Mouse (Mus musculus) erythroblast, embryonic 14.5 days (primary cell): ENCODE data around the gene 1810013L24Rik. TPM values are rescaled to one million over a fixed set of nuclear protein-coding genes. Genes with fewer than 3 reads are reported as not detected.

Experiments used
- H3K27me3 ChIP-seq: 2 replicates; pipeline ENCODE4 v1.6.1; 2012; ENCODE audit warnings: inconsistent platforms; ENCODE audit not compliant: control insufficient read depth
- H3K36me3 ChIP-seq: 2 replicates; pipeline ENCODE4 v1.6.1; 2012; ENCODE audit warnings: mild to moderate bottlenecking, inconsistent platforms; ENCODE audit not compliant: control insufficient read depth
- H3K4me1 ChIP-seq: 2 replicates; pipeline ENCODE4 v1.6.1; 2012; ENCODE audit warnings: inconsistent platforms; ENCODE audit not compliant: control insufficient read depth
- H3K4me3 ChIP-seq: replicated peaks from 2 replicates; pipeline ENCODE3; 2012; ENCODE audit warnings: moderate library complexity, mild to moderate bottlenecking, inconsistent platforms
- H3K9me3 ChIP-seq: 2 replicates; pipeline ENCODE4 v1.6.1; 2012; ENCODE audit warnings: low read length, inconsistent platforms, mixed read lengths; ENCODE audit not compliant: control insufficient read depth
- GATA1 ChIP-seq: IDR thresholded peaks from 2 replicates; pipeline ENCODE4 v1.6.1; 2012; ENCODE audit warnings: low read length, inconsistent platforms, mixed read lengths
- TAL1 ChIP-seq: IDR thresholded peaks from 3 replicates; pipeline ENCODE4 v1.6.1; 2012; ENCODE audit warnings: low read length, inconsistent platforms, mixed read lengths
- polyA plus RNA-seq: library from polyadenylated mRNA; stranded (reverse); fragments of >175 nt; gene quantifications from 2 replicates; pipeline ENCODE4 v1.2.3, GENCODE M21; 2012

1810013L24Rik gene
- polyA plus RNA-seq, 1 experiment, result 2.1 TPM

DNA sequence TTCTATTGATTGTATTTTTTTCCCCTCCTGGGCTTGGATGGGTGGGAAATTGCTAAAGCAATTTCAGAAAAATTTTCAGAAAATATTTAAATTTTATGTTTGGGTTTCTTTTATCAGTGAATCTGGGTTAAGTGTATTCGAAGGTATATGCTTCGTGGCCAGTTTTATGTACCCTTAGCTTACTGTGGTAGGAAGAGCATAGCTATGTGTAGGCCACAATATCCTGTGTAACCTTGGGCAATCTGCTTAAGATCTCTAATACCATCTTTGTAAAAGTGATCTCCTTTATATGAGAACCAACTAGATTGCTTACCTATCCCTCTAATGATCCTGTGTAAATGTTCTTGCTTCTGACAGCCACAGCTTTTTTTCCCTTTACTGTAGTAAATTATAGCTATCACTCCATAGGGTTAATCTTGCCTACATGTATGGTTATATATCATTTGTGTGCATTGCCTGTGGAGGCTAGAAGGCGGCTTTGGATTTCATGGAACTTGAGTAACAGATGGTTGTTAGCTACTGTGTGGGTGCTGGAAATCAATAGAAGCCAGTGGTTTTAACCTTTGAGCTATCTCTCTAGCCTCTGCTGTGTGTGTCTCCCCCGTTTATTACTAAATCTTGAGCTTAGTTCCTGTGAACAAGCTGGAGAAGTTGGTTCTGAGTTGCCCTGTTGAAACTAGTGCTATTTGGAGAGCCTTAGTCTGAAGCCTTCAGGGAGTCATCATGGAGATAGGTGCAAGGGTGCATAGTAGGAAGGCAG lies 18.6 kb downstream of the 1810013L24Rik start:
- H3K27me3 ChIP-seq, result no peaks in the 10 kb centered on the region
- no peak overlapping the region for H3K4me3 ChIP-seq
- H3K36me3 ChIP-seq, result peaks cover 100% of the 10 kb centered on the region
- no peaks in the 10 kb centered on the region for H3K9me3 ChIP-seq
- TF ChIP-seq TAL1 (no peak), GATA1 (no peak)
- peaks cover 26% of the 10 kb centered on the region for H3K4me1 ChIP-seq

DNA sequence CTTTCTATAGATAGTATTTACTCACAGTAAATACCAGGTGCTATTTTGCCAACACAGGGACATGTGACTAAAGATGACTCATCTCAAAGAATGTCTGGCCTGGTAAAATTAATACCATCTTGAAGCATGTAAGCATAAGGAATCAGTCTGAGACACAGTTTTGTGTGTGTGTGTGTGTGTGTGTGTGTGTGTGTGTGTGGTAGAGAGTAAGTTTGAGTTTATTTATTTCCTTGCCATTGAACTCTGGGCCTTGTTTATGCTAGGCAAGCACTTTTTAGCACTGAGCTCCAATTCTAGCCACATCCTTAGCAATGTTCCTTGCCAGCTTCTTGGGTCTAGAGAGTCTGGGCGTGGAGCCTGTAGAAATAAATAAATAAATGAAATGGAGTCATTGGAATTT lies 20.0 kb downstream of the 1810013L24Rik start:
- no peaks in the 10 kb centered on the region for H3K9me3 ChIP-seq
- no peaks in the 10 kb centered on the region for H3K27me3 ChIP-seq
- peaks cover 29% of the 10 kb centered on the region for H3K4me1 ChIP-seq
- H3K4me3 ChIP-seq, result no peak overlapping the region
- peaks cover 100% of the 10 kb centered on the region for H3K36me3 ChIP-seq
- TF ChIP-seq GATA1 (no peak), TAL1 (no peak)

DNA sequence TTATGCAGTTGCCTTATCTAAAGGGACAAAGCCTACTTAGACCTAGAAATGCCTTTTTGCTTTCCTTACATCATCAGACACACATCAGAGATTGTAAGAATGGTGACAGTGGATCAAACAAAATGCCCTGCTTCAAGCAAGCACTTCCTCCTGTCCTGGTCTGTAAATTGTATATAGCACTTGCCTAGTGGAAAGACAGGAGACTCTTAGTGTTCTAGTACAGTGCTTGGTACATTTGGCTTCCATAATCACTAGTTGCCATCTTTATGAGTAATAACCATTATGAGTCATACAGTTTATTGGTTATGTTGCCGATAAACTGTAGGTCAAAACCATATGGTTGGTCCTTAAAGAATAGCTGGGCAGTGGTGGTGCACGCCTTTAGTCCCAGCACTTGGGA lies 25.2 kb downstream of the 1810013L24Rik start:
- H3K36me3 ChIP-seq, result peaks cover 100% of the 10 kb centered on the region
- no peaks in the 10 kb centered on the region for H3K9me3 ChIP-seq
- peaks cover 15% of the 10 kb centered on the region for H3K4me1 ChIP-seq
- TF ChIP-seq TAL1 (no peak), GATA1 (no peak)
- H3K27me3 ChIP-seq, result no peaks in the 10 kb centered on the region
- no peak overlapping the region for H3K4me3 ChIP-seq

DNA sequence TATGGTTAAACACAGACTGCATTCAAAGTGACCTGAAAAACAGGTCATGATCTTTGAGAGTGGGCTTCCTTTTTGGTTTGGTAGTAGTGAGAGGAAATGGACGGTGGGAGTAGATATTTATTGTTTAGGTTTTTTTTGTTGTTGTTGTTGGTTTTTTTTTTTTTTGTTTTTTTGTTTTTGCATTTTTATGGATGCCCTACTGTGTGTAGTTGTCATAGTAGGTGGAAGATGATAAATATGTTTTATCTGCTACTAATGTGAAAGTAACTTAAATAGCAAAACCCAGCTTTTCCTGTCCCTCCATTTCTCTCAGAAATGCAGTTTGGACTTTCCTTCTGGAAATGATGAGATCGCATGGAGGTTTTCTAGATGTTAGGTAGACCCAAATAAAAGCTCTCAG lies 26.9 kb downstream of the 1810013L24Rik start:
- Histone ChIP-seq H3K4me3 (no peak overlapping the region), H3K9me3 (no peaks in the 10 kb centered on the region), H3K27me3 (no peaks in the 10 kb centered on the region), H3K4me1 (peaks cover 12% of the 10 kb centered on the region), H3K36me3 (peaks cover 98% of the 10 kb centered on the region)
- TF ChIP-seq TAL1, result no peak
- TF ChIP-seq GATA1, result no peak

DNA sequence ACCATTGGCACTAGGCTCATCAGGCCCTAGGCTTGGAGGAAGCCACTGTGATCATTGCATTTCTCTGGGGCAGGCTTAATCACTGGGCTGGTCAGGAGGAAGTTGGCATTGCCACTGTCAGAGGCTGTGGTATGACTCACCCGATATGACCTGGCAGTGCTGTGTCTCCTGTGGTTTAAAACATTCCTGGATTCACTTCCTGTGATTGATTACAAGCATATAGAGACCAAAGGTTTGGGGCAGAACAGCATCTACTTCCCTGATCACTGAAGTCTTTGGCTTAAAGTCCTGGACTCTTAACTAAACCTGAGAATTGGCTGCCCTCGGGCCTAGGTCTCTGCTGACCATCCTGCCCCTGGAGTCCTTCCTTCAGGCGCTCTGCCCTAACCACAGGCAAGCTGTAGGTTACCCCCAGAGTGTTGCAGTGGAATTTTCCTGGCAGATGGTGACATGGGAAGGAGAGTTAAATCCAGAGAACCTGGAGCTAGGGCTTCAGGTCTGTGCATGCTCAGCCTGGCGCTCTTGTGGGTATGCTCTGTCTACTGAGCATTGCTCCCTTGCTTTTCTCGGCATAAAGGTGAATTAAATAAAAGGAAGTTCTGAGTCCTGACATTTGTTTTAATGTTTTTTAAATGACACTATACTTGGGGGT lies 32.6 kb downstream of the 1810013L24Rik start:
- peaks cover 83% of the 10 kb centered on the region for H3K36me3 ChIP-seq

DNA sequence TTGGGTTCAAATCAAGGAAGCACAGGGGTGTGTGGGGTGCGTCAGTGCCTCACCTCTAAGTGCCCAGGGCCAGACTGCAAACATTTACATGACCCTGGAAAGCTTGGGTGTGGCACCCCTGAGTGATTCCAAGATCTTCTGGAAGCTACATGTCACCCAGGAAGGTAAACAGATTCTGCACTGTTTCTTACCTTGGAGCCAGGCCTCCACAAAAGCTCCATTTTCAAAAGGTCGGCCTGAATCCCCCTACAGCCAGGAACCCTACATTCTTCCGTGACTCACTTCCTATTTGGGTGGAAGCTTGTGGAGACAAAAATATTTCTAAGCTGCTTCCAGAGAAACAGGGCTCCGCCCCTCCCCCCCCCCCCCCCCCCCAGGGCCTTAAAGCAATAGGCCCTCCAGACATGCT lies 34.3 kb downstream of the 1810013L24Rik start:
- Histone ChIP-seq H3K4me3 (no peak overlapping the region), H3K36me3 (peaks cover 68% of the 10 kb centered on the region), H3K4me1 (peaks cover 25% of the 10 kb centered on the region), H3K27me3 (no peaks in the 10 kb centered on the region), H3K9me3 (no peaks in the 10 kb centered on the region)
- no peak for TF ChIP-seq GATA1
- no peak for TF ChIP-seq TAL1

More for the DNA sequence above, 32.6 kb downstream of the 1810013L24Rik start:
- peaks cover 17% of the 10 kb centered on the region for H3K4me1 ChIP-seq
- no peaks in the 10 kb centered on the region for H3K27me3 ChIP-seq
- no peak overlapping the region for H3K4me3 ChIP-seq
- no peaks in the 10 kb centered on the region for H3K9me3 ChIP-seq
- TF ChIP-seq TAL1, result no peak
- TF ChIP-seq GATA1, result no peak

DNA sequence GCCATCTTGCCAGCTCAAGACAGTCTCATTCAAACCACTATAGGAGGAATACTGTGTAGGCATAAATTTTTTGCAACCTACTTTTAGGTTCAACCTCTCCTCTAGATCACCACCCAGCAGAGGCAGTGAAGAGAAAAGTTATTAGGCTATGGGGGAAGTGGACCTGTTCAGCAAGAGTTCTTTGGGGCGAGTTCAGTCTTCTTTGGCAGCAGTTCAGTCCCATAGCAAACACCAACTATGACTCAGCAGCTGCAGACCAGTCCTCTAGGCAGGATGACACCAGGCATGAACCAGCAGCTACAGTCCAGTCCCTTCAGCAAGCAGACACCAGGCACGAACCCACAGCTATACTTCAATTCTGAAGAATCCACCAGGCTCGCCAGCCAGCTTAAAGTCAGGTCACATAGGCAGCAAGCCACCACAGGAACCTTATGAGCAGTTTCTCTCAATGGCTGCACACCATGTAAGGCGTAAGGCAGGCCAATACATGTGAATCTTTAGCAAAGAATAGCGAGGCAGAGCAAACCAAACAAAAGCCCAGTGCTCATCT lies 37.6 kb downstream of the 1810013L24Rik start:
- H3K9me3 ChIP-seq, result no peaks in the 10 kb centered on the region
- no peak overlapping the region for H3K4me3 ChIP-seq
- peaks cover 37% of the 10 kb centered on the region for H3K36me3 ChIP-seq
- TF ChIP-seq GATA1 (no peak), TAL1 (no peak)
- peaks cover 45% of the 10 kb centered on the region for H3K4me1 ChIP-seq
- H3K27me3 ChIP-seq, result no peaks in the 10 kb centered on the region

DNA sequence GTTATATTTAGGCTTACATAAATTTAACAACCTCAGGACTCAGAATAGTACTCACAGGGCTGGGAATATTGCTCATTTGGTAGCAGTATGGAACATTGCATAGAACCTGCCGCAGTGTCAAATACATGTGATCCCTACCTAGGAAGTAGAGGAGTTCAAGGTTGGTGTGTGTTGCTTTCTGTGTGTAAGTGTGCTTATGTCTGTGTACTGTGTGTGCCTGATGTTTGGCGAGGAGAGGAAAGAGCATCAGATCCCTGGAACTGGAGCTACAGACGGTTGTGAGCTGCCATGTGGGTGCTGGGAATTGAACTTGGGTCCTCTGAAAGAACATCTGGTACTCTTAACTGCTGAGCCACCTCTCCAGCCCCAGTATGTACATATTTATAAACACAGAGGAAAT lies 38.6 kb downstream of the 1810013L24Rik start:
- Histone ChIP-seq H3K4me1 (peaks cover 47% of the 10 kb centered on the region), H3K9me3 (no peaks in the 10 kb centered on the region), H3K27me3 (no peaks in the 10 kb centered on the region), H3K36me3 (peaks cover 27% of the 10 kb centered on the region), H3K4me3 (no peak overlapping the region)
- no peak for TF ChIP-seq GATA1
- no peak for TF ChIP-seq TAL1

DNA sequence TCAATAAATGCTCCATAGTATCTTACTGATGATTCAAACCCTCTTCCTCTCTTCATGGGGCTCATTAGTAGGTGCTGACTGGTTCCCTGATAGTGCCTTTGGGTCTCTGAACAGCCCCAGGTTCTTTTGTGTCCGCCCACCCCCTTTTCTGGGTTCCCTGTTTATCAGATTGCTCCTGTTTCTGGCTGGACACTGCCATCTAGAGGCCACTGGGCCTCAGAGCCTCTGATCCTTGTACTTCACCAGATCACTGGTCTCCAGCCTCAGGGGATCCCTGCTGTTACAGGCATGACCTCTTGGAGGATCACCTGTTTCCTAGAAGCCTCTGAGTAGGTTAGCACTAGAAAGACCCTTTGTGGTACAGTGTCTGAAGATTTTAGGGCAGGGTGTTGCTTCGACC lies 39.8 kb downstream of the 1810013L24Rik start:
- H3K4me1 ChIP-seq, result peaks cover 43% of the 10 kb centered on the region
- H3K9me3 ChIP-seq, result no peaks in the 10 kb centered on the region
- H3K27me3 ChIP-seq, result no peaks in the 10 kb centered on the region
- no peak overlapping the region for H3K4me3 ChIP-seq
- H3K36me3 ChIP-seq, result peaks cover 20% of the 10 kb centered on the region
- peak; percentile 79 for TF ChIP-seq GATA1
- TF ChIP-seq TAL1, result no peak
